Mouse (Mus musculus) lung, embryonic 15.5 days (tissue): ENCODE data around the gene Grid2. TPM values are rescaled to one million over a fixed set of nuclear protein-coding genes. Genes with fewer than 3 reads are reported as not detected.

Source experiments
- ATAC-seq: fragments of 200-750 bp; cut with Nextera tagmentation; 2 replicates; pipeline ENCODE4 v1.8.0; 2017; ENCODE audit warnings: moderate number of reproducible peaks, borderline replicate concordance; ENCODE audit not compliant: low FRiP score, low TSS enrichment; ENCODE audit errors: extremely low read depth
- H3K27ac ChIP-seq: fragments of 300-500 bp; sonication (generic); 2 replicates; pipeline ENCODE4 v1.5.1; 2015; ENCODE audit warnings: moderate library complexity, mild to moderate bottlenecking, inconsistent platforms
- H3K27me3 ChIP-seq: fragments of 300-500 bp; sonication (generic); 2 replicates; pipeline ENCODE4 v1.6.1; 2015; ENCODE audit warnings: inconsistent platforms
- H3K36me3 ChIP-seq: fragments of 300-500 bp; sonication (generic); 2 replicates; pipeline ENCODE4 v1.6.1; 2015; ENCODE audit warnings: inconsistent platforms
- H3K4me1 ChIP-seq: fragments of 300-500 bp; sonication (generic); 2 replicates; pipeline ENCODE4 v1.6.1; 2015; ENCODE audit warnings: inconsistent platforms
- H3K4me2 ChIP-seq: fragments of 300-500 bp; sonication (generic); 2 replicates; pipeline ENCODE4 v1.6.1; 2015; ENCODE audit warnings: inconsistent platforms, mild to moderate bottlenecking, moderate library complexity
- H3K4me3 ChIP-seq: fragments of 300-500 bp; sonication (generic); 2 replicates; pipeline ENCODE4 v1.5.1; 2015; ENCODE audit warnings: mild to moderate bottlenecking, inconsistent platforms
- H3K9ac ChIP-seq: fragments of 300-500 bp; sonication (generic); 2 replicates; pipeline ENCODE4 v1.6.1; 2015; ENCODE audit warnings: inconsistent platforms
- H3K9me3 ChIP-seq: fragments of 300-500 bp; sonication (generic); 2 replicates; pipeline ENCODE4 v1.6.1; 2016; ENCODE audit warnings: inconsistent platforms
- WGBS: fragments of 180-500 bp; shearing (Covaris S2); methylation state at CpG from one replicate; pipeline ENCODE4 v1.1.7; 2015; 5-methylcytosine and 5-hydroxymethylcytosine counted together
- polyA plus RNA-seq: library from polyadenylated mRNA; unstranded; fragments of >200 nt; fragmentation: Nextera tagmentation; extraction: Ambion mirVana; gene quantifications from 2 replicates; pipeline ENCODE4 v1.2.1, GENCODE M21; 2015

Gene Grid2
- polyA plus RNA-seq, 1 experiment from 2014 or later, result 1.1 TPM

GRCm38 (mm10) chr6:64742915-64743489 is 1487.3 kb downstream of the Grid2 start:
- 35% methylated on average over 2 of the region's 2 CpGs for WGBS
- no peak for ATAC-seq
- no peaks in the 10 kb centered on the region for H3K9me3 ChIP-seq
- H3K27ac ChIP-seq, result no peak overlapping the region
- peaks cover 6% of the 10 kb centered on the region; the same call in 1 of the 2 replicates for H3K27me3 ChIP-seq
- no peaks in the 10 kb centered on the region for H3K4me1 ChIP-seq
- no peaks in the 10 kb centered on the region for H3K36me3 ChIP-seq
- H3K4me3 ChIP-seq, result no peak overlapping the region
- no peak overlapping the region for H3K9ac ChIP-seq
- no peak overlapping the region for H3K4me2 ChIP-seq
